Mouse (Mus musculus): ENCODE data around the gene Sema6d.

Sema6d gene

GRCm38 (mm10) chr2:124620470-124620869 lies 530.7 kb downstream of the Sema6d start:
- no peak for DNase-seq

GRCm38 (mm10) chr2:124621972-124622621 lies 532.3 kb downstream of the Sema6d start:
- no peak for DNase-seq

- no peak for DNase-seq
Measured at GRCm38 (mm10) chr2:124624247-124624929, 534.6 kb downstream of the Sema6d start.

GRCm38 (mm10) chr2:124626425-124626824 lies 536.7 kb downstream of the Sema6d start:
- no peak for DNase-seq

GRCm38 (mm10) chr2:124627664-124628063 lies 537.9 kb downstream of the Sema6d start:
- no peak for DNase-seq

- no peak for DNase-seq
Measured at GRCm38 (mm10) chr2:124628701-124629100, 538.9 kb downstream of the Sema6d start.

GRCm38 (mm10) chr2:124634400-124634998 lies 544.7 kb downstream of the Sema6d start:
- no peak for DNase-seq

- DNase-seq = no peak
Measured at GRCm38 (mm10) chr2:124635271-124635865, 545.6 kb downstream of the Sema6d start.

GRCm38 (mm10) chr2:124637080-124637479 lies 547.3 kb downstream of the Sema6d start:
- no peak for DNase-seq

- no peak for DNase-seq
Measured at GRCm38 (mm10) chr2:124639221-124639963, 549.6 kb downstream of the Sema6d start.

GRCm38 (mm10) chr2:124640500-124641193 lies 550.9 kb downstream of the Sema6d start:
- no peak for DNase-seq

GRCm38 (mm10) chr2:124641194-124641558 lies 551.4 kb downstream of the Sema6d start:
- no peak for DNase-seq

- DNase-seq = no peak
Measured at GRCm38 (mm10) chr2:124642131-124642530, 552.4 kb downstream of the Sema6d start.

GRCm38 (mm10) chr2:124650609-124651008 lies 560.8 kb downstream of the Sema6d start:
- no peak for DNase-seq

- no peak for DNase-seq
Measured at GRCm38 (mm10) chr2:124651146-124651545, 561.4 kb downstream of the Sema6d start.

GRCm38 (mm10) chr2:124653161-124653560 lies 563.4 kb downstream of the Sema6d start:
- DNase-seq = no peak

- DNase-seq = no peak
Measured at GRCm38 (mm10) chr2:124657358-124657757, 567.6 kb downstream of the Sema6d start.

GRCm38 (mm10) chr2:124658374-124658773 lies 568.6 kb downstream of the Sema6d start:
- DNase-seq = no peak

- no peak for DNase-seq
Measured at GRCm38 (mm10) chr2:124659601-124660000, 569.8 kb downstream of the Sema6d start.

- no peak for DNase-seq
Measured at GRCm38 (mm10) chr2:124660686-124661085, 570.9 kb downstream of the Sema6d start.

GRCm38 (mm10) chr2:124661316-124661715 lies 571.5 kb downstream of the Sema6d start:
- no peak for DNase-seq

- DNase-seq = no peak
Measured at GRCm38 (mm10) chr2:124662257-124662656, 572.5 kb downstream of the Sema6d start.
